Mouse (Mus musculus) spleen, adult 2 months (tissue): Measurements from ENCODE around the gene Immp1l. TPM values are rescaled to one million over a fixed set of nuclear protein-coding genes. Genes with fewer than 3 reads are reported as not detected.

ENCODE experiments used
- DNase-seq, 2 experiments: peaks; one replicate each; pipeline versions ENCODE4 v3.0.0 to v3.0.0-alpha.2; 2012 to 2021; ENCODE audit warnings: low spot score in 2 of 2, low read depth in 1 of 2
- H3K27ac ChIP-seq: fragments of 200-500 bp; 2 replicates; pipeline ENCODE4 v1.5.1; 2012; ENCODE audit warnings: low read length, inconsistent platforms; ENCODE audit not compliant: insufficient read depth
- H3K27me3 ChIP-seq: fragments of 200-500 bp; 2 replicates; pipeline ENCODE4 v1.6.1; 2012; ENCODE audit warnings: mild to moderate bottlenecking, moderate library complexity, low read length, inconsistent platforms; ENCODE audit not compliant: control insufficient read depth, insufficient read depth
- H3K36me3 ChIP-seq: fragments of 200-500 bp; 2 replicates; pipeline ENCODE4 v1.6.1; 2012; ENCODE audit warnings: mild to moderate bottlenecking, low read length, inconsistent platforms; ENCODE audit not compliant: control insufficient read depth, insufficient read depth
- H3K4me1 ChIP-seq: fragments of 200-500 bp; 2 replicates; pipeline ENCODE4 v1.6.1; 2011; ENCODE audit warnings: inconsistent platforms; ENCODE audit not compliant: control insufficient read depth, insufficient read depth, insufficient read length
- H3K4me3 ChIP-seq: fragments of 200-500 bp; 2 replicates; pipeline ENCODE4 v1.5.1; 2011; ENCODE audit warnings: mild to moderate bottlenecking, inconsistent platforms; ENCODE audit not compliant: insufficient read depth, insufficient read length; ENCODE audit errors: extremely low read depth
- CTCF ChIP-seq: fragments of 200-500 bp; IDR thresholded peaks from 2 replicates; pipeline ENCODE4 v1.5.1; 2011; ENCODE audit warnings: mild to moderate bottlenecking, inconsistent platforms; ENCODE audit not compliant: insufficient read depth, insufficient read length, insufficient replicate concordance; ENCODE audit errors: extremely low read depth
- POLR2A ChIP-seq: fragments of 200-500 bp; IDR thresholded peaks from 2 replicates; pipeline ENCODE4 v1.6.1; 2011; ENCODE audit warnings: low read depth, low read length, inconsistent platforms
- WGBS: fragments of 180-500 bp; shearing (Covaris S2); methylation state at CpG from one replicate; pipeline ENCODE4 v1.1.7; 2018; 5-methylcytosine and 5-hydroxymethylcytosine counted together
- polyA plus RNA-seq: library from polyadenylated mRNA; depleted of rRNA; stranded (reverse); fragments of >200 nt; gene quantifications from 2 replicates; pipeline ENCODE4 v1.2.3, GENCODE M21; 2012

Gene Immp1l
- polyA plus RNA-seq, 1 experiment, result 3.1 TPM

DNA sequence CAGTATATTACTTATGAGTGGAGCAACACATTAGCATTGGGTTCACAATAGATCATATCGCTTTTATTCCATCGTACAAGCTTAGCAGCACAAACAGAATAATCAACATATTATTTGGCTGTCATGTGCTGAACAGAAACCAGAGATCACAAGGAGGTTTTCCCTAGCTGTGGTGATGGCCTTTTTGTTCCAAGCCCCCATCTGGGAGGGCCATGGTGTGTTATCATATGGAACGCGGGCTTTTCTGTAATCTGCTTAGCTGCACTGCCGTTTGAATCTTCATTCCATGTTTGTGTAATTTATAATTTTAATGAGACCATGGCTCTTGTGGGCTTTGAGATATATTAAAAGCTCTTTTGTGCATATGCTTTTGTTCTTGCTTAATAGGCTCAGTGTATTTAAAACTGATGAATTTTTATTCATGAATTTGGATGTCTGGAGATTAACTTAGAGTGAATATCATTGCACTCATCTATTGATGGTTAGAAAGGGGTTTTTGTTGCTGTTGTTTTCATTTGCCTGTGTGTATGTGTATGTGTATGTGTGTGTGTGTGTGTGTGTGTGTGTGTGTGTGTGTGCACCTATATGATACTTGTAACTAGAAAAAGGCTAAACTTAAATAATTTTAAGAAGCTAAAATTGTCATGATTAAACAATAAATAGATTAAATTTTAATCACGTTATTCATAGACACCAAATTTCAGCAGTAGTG, 9.4 kb downstream of the Immp1l start:
- H3K4me3 ChIP-seq, result no peak overlapping the region
- no peak for DNase-seq
- no peak for TF ChIP-seq CTCF
- TF ChIP-seq POLR2A, result no peak
- peaks cover 3% of the 10 kb centered on the region; the same call in 1 of the 2 replicates for H3K36me3 ChIP-seq
- 96% methylated on average over 6 of the region's 6 CpGs for WGBS
- H3K4me1 ChIP-seq, result no peaks in the 10 kb centered on the region
- no peak overlapping the region for H3K27ac ChIP-seq
- no peaks in the 10 kb centered on the region for H3K27me3 ChIP-seq

DNA sequence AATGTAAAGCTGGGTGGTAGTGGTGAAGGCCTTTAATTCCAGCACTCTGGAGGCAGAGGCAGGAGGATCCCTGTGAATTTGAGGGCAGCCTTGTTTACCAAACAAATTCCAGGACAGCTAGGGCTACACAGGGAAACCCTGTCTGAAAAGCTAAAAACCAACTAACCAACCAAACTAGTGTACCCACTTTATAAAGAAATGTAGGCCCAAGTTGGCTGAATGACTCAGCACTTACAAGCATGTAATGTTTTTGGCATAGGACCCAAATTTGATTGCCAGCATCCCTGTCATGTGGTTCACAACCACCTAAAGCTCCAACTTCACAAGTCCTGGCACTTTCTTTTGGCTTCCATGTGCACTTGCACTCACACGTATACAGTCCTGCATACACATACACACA, 12.2 kb downstream of the Immp1l start:
- H3K4me3 ChIP-seq, result no peak overlapping the region

DNA sequence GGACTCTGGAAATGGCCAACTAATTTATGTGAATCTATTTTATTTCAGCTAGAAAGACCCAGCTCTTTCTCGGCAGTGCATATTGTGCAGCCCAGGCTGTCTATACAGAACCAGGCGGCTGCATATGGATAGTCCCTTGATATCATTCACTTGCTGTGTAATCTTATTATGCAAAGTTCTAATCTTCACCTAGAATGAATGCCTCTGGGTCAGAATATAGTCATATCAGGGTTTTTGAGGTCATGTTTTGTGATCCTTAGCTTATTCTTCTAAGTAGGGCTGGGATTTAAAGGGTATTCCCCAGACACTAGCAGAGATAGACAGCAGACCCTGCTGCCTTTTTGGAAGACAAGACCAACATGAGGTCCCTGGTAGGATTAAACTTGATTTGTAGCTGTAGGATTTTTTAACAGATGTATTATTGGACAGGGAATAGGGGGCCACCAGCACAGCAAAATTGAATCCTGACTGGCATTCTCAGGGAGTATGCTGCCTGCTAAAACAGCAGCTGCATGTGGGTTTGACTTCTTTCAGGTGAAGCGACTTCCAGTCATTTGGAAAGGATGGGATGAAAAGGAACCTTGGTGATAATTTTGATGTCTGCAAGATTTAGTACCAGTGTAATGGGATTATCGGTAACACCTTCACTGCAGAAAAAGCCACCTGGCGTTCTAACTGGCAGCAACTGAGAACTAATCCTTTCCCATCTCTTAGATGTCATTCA, 13.3 kb downstream of the Immp1l start:
- 93% methylated on average over 5 of the region's 5 CpGs for WGBS
- Histone ChIP-seq H3K4me3 (no peak overlapping the region), H3K27ac (no peak overlapping the region), H3K4me1 (no peaks in the 10 kb centered on the region), H3K27me3 (no peaks in the 10 kb centered on the region), H3K36me3 (no peaks in the 10 kb centered on the region)
- no peak for DNase-seq
- no peak for TF ChIP-seq POLR2A
- TF ChIP-seq CTCF, result no peak

More for the DNA sequence above, 12.2 kb downstream of the Immp1l start:
- no peaks in the 10 kb centered on the region for H3K36me3 ChIP-seq
- H3K27me3 ChIP-seq, result no peaks in the 10 kb centered on the region
- H3K27ac ChIP-seq, result no peak overlapping the region
- TF ChIP-seq POLR2A (no peak), CTCF (no peak)
- no peaks in the 10 kb centered on the region for H3K4me1 ChIP-seq
- no peak for DNase-seq
- 97% methylated on average over 1 of the region's 1 CpGs for WGBS

DNA sequence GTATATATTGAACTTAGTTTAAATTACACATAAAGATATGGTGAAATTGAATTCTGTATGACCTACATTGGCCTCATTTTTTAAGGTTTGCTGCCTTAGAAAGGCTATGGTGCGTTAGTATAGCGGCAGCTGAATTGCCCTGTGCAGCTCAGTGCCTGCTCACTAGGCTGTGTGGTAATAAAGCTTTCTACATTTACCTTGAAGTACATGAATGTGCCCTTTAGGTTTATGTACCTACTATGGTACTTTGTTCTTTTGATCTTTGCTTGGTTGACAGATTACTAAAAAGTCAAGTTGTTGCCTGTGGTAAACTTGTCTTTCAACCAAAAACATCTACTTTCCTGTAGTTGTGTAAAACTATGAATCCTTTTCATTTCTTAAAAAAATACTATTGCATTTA, 45.7 kb downstream of the Immp1l start:
- no peak for DNase-seq
- H3K36me3 ChIP-seq, result no peaks in the 10 kb centered on the region
- no peaks in the 10 kb centered on the region for H3K4me1 ChIP-seq
- over 99% methylated on average over 2 of the region's 2 CpGs for WGBS
- no peak overlapping the region for H3K27ac ChIP-seq
- no peak overlapping the region for H3K4me3 ChIP-seq
- no peaks in the 10 kb centered on the region for H3K27me3 ChIP-seq
- TF ChIP-seq CTCF (no peak), POLR2A (no peak)

DNA sequence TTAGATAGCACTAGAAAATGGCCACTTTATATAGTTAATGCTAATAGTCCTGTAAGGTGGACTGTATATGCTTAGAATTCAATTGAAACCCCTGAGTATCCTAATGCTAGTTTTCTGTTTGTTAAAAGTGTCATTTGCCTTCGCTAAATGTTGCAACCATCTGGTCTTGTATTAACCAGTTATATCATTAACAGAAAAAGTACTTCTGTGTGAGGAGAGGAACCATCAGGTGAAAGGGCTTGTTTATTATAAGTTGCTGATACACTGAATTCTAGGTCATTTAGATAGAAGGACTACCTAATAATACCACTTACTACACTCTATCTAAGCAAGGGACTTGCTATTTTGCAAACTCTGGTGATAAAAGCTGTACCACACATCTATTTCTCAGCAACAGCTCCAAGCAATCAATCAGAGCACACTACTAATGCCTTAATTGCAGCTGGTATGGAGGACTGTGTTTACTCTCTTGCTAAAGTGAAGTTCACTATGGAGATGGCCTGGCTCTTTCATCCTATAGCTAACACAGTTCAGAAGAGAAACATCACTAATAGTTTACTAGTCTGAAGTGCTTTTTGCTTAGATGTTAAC, 47.0 kb downstream of the Immp1l start:
- Histone ChIP-seq H3K27me3 (no peaks in the 10 kb centered on the region), H3K4me1 (no peaks in the 10 kb centered on the region), H3K27ac (no peak overlapping the region), H3K4me3 (no peak overlapping the region), H3K36me3 (no peaks in the 10 kb centered on the region)
- no peak for TF ChIP-seq CTCF
- no peak for TF ChIP-seq POLR2A
- no peak for DNase-seq
- 96% methylated on average over 1 of the region's 1 CpGs for WGBS

DNA sequence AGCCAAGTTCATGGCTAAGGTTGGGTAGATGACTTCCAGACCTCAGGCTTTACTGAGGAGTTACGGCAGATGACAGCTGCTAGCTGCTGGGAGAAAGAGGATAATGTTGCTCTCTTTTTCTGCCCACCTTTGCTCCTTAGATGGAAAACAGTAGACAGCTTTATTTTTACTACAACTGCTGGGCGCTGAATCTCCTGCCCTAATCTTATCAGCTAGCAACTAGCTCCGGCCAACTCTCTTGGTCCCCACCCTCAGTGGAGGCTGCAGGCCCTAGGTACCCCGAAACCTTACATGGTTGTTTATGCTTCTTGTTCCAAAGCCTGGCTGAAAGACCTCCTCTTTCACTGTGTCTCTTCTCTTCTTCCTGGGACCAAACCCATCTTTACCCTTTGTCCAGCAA, 49.4 kb downstream of the Immp1l start:
- Histone ChIP-seq H3K4me3 (no peak overlapping the region), H3K36me3 (no peaks in the 10 kb centered on the region), H3K27ac (no peak overlapping the region), H3K27me3 (no peaks in the 10 kb centered on the region), H3K4me1 (no peaks in the 10 kb centered on the region)
- WGBS, result 91% methylated on average over 4 of the region's 4 CpGs
- TF ChIP-seq POLR2A, result no peak
- no peak for TF ChIP-seq CTCF
- no peak for DNase-seq
